Mouse (Mus musculus): ENCODE results near the gene Cyp2f2. TPM values are rescaled to one million over a fixed set of nuclear protein-coding genes. Genes with fewer than 3 reads are reported as not detected.

The Cyp2f2 gene
- polyA plus RNA-seq, 1 experiment from 2014 or later, result 91.6 TPM

DNA sequence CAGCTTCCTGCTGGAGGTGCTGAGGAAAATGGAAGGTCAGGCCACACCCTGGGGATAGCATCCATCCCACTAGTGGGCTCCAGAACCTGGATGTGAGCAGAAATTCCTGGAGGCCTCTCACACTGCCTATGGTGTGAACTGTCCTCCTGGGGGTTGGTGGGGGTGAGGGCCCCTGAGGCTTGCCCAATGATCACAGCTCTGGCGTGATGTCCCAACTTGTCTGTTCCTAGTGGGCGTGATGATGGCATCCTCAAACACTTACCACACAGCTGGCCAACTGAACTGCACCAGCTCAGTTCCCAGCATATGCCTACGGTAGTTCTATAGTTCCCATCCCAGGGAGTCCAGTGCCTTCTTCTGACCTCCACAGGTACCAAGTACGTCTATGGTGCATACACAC lies 5.3 kb downstream of the Cyp2f2 start:
- Histone ChIP-seq H3K9ac (no peak overlapping the region), H3K36me3 (no peaks in the 10 kb centered on the region), H3K4me3 (replicated peaks) (no peak overlapping the region), H3K9me3 (no peaks in the 10 kb centered on the region), H3K27ac (no peak overlapping the region), H3K4me2 (no peak overlapping the region), H3K4me1 (no peaks in the 10 kb centered on the region), H3K27me3 (replicated peaks) (no peaks in the 10 kb centered on the region)
- WGBS, result 85% methylated on average over 4 of the region's 4 CpGs
- no peak for ATAC-seq (ENCODE audit: insufficient read depth, low FRiP score, low read depth)

DNA sequence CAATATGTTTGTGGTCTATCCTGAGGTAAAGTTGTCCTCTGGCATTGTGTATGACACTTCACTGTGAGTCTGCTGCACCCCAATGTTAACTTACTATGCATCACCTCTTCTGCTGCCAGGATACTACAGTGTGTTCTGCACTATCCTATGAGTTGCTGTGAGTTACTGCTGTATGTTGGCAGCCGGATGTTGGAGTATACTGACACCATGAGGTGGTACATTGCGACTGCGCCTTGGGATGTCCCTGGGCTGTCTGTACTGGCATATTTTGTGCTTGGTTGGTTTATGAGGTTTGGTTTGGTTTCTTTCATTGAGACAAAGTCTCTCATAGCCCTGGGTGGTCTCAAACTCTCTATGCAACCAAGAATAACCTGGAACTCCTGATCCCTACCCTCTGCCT lies 8.5 kb downstream of the Cyp2f2 start:
- Histone ChIP-seq H3K4me2 (no peak overlapping the region), H3K27me3 (replicated peaks) (no peaks in the 10 kb centered on the region), H3K4me1 (0 out of 2 replicates have a peak, but pooled peaks cover 5% of the 10 kb centered on the region), H3K9ac (no peak overlapping the region), H3K36me3 (no peaks in the 10 kb centered on the region), H3K27ac (no peak overlapping the region), H3K9me3 (no peaks in the 10 kb centered on the region), H3K4me3 (replicated peaks) (no peak overlapping the region)
- WGBS, result 55% methylated on average over 3 of the region's 3 CpGs
- ATAC-seq (ENCODE audit: insufficient read depth, low FRiP score, low read depth), result peak; percentile 44; the same call in 1 of the 2 replicates

DNA sequence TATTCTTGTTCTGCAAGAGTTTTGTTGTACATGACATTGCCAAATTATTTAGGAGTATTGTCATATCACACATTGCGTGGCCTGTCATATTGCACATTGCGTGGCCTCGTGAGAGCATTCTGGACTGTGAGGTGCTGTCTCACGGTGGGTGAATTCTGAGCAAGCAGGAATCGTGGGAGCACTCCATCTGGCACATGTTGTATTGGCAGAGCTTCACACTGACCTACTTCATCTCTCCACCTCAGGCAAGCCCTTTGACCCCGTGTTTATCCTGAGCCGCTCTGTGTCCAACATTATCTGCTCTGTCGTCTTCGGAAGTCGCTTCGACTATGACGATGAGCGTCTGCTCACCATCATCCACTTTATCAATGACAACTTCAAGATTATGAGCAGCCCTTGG lies 9.2 kb downstream of the Cyp2f2 start:
- Histone ChIP-seq H3K9me3 (no peaks in the 10 kb centered on the region), H3K36me3 (no peaks in the 10 kb centered on the region), H3K9ac (no peak overlapping the region), H3K4me2 (no peak overlapping the region), H3K4me1 (0 out of 2 replicates have a peak, but pooled peaks cover 6% of the 10 kb centered on the region), H3K27me3 (replicated peaks) (no peaks in the 10 kb centered on the region), H3K27ac (no peak overlapping the region), H3K4me3 (replicated peaks) (no peak overlapping the region)
- no peak for ATAC-seq (ENCODE audit: insufficient read depth, low FRiP score, low read depth)
- WGBS, result 63% methylated on average over 13 of the region's 13 CpGs

DNA sequence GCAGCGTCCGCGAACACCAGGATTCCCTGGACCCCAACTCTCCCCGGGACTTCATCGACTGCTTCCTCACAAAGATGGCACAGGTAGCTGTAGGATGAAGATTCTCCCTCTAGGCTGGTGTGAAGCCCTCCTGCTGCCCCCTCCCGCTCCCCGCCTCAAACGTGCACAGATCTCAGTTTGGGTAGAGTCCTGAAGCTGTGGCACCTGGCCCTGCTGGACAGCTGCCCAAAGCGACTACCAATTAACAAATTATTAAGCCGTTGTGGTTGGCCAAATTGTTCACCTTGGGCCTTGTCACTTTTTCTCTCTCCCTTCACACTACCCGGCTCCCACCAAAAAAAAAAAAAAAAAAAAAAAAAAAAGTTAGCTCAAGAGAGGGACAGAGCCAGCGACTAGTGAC lies 10.1 kb downstream of the Cyp2f2 start:
- no peak for ATAC-seq (ENCODE audit: insufficient read depth, low FRiP score, low read depth)
- WGBS, result 85% methylated on average over 12 of the region's 12 CpGs

DNA sequence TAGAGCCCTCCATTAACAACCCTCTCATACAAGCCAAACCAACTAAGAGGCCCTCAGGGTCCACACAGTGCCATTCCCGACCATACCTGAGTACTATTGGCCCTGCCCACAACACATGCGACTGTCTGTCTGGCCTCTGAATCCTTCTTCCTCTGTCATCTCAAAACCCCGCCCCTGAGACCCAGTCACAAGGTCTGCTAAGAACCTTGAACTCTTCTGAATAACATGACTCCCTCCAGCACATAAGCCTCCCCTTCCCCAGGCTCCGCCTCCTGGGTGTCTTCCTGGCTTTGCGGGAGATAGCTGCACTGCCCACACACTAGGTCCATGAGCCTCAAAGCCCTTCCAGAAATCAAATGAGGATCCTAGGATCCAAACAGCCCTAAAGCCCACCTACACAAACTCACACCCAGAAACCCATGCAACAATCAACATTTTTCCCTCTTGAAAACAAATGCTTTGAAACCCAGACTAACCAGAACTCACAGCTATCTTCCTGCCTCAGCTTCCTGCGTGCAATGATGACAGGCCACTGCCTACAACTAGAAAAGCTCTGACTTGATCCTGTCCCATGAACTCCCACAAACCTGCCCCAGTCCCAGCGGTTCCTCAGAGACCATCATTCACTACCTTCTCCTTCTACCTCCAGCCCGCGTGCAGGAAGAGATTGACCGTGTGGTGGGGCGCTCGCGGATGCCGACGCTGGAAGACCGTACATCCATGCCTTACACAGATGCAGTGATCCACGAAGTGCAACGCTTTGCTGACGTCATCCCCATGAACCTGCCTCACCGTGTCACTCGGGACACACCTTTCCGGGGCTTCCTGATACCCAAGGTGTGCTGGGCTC lies 11.0 kb downstream of the Cyp2f2 start:
- ATAC-seq (ENCODE audit: insufficient read depth, low FRiP score, low read depth), result no peak
- no peak overlapping the region for H3K27ac ChIP-seq
- no peak overlapping the region for H3K4me3 ChIP-seq (replicated peaks)
- H3K9ac ChIP-seq, result no peak overlapping the region
- H3K9me3 ChIP-seq, result no peaks in the 10 kb centered on the region
- no peaks in the 10 kb centered on the region for H3K27me3 ChIP-seq (replicated peaks)
- 0 out of 2 replicates have a peak, but pooled peaks cover 6% of the 10 kb centered on the region for H3K4me1 ChIP-seq
- H3K4me2 ChIP-seq, result no peak overlapping the region
- H3K36me3 ChIP-seq, result no peaks in the 10 kb centered on the region
- 89% methylated on average over 22 of the region's 22 CpGs for WGBS

More for the DNA sequence above, 10.1 kb downstream of the Cyp2f2 start:
- Histone ChIP-seq H3K36me3 (no peaks in the 10 kb centered on the region), H3K27ac (no peak overlapping the region), H3K9me3 (no peaks in the 10 kb centered on the region), H3K4me2 (no peak overlapping the region), H3K4me3 (replicated peaks) (no peak overlapping the region), H3K9ac (no peak overlapping the region), H3K27me3 (replicated peaks) (no peaks in the 10 kb centered on the region), H3K4me1 (0 out of 2 replicates have a peak, but pooled peaks cover 6% of the 10 kb centered on the region)

DNA sequence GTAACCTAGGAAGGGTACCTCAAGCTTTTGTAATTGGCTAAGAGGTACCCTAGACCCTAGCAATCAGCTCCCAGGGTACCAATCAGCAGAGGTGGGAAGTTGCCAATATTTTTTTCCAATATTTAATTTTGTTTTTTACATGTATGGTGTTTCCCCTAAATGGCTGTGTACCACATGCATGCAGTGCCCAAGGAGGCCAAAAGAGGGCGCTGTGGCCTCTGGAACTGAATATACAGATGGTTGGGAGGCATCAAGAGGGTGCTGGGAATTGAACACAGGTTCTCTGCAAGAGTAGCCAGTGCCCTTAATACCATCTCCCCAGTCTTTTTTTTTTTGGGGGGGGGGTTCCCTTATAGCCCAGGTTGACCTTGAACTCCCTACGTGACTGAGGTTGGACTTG lies 11.7 kb downstream of the Cyp2f2 start:
- no peaks in the 10 kb centered on the region for H3K27me3 ChIP-seq (replicated peaks)
- 63% methylated on average over 2 of the region's 2 CpGs for WGBS
- H3K27ac ChIP-seq, result no peak overlapping the region
- H3K9me3 ChIP-seq, result no peaks in the 10 kb centered on the region
- H3K4me2 ChIP-seq, result no peak overlapping the region
- no peak for ATAC-seq (ENCODE audit: insufficient read depth, low FRiP score, low read depth)
- no peaks in the 10 kb centered on the region for H3K36me3 ChIP-seq
- H3K4me3 ChIP-seq (replicated peaks), result no peak overlapping the region
- H3K4me1 ChIP-seq, result 0 out of 2 replicates have a peak, but pooled peaks cover 6% of the 10 kb centered on the region
- H3K9ac ChIP-seq, result no peak overlapping the region

DNA sequence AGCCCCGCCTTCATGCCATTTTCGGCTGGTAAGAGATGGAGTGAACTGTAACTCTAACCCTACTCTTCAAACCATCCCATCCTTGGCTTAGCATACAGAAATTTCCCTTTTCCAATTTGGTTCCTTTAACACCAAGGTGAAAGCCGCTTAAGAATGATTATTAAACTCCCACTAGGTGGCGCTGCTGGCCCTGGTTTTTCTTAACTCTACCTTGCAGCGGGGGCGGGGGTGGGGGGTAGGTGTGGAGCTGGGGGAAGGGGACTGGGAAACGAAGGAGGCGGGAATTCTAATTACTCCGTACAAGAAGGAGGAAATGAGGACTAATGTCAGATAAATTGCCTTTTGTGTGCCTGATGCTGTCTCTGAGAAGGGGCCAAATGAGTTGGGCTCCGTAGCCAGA lies 12.9 kb downstream of the Cyp2f2 start:
- H3K9ac ChIP-seq, result no peak overlapping the region
- WGBS, result 10% methylated on average over 10 of the region's 10 CpGs
- no peak overlapping the region for H3K4me3 ChIP-seq (replicated peaks)
- no peaks in the 10 kb centered on the region for H3K9me3 ChIP-seq
- no peak overlapping the region for H3K4me2 ChIP-seq
- no peaks in the 10 kb centered on the region for H3K27me3 ChIP-seq (replicated peaks)
- 0 out of 2 replicates have a peak, but pooled peaks cover 6% of the 10 kb centered on the region for H3K4me1 ChIP-seq
- H3K27ac ChIP-seq, result no peak overlapping the region
- ATAC-seq (ENCODE audit: insufficient read depth, low FRiP score, low read depth), result no peak
- no peaks in the 10 kb centered on the region for H3K36me3 ChIP-seq

DNA sequence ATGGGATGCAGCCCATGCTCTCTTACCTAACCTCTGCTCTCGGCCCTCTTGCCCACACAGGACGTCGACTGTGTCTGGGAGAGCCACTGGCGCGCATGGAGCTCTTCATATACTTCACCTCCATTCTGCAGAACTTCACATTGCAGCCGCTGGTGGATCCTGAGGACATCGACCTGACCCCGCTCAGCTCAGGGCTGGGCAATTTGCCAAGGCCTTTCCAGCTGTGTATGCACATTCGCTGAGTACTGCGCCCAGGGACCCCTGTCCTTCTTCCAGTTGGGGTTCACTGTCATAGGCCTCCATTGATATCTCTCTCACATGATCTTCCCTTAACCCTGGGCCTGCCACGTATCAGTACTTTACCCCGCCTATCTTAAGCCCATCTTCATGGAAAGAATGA lies 13.4 kb downstream of the Cyp2f2 start:
- H3K4me2 ChIP-seq, result no peak overlapping the region
- H3K27ac ChIP-seq, result no peak overlapping the region
- no peaks in the 10 kb centered on the region for H3K27me3 ChIP-seq (replicated peaks)
- 0 out of 2 replicates have a peak, but pooled peaks cover 6% of the 10 kb centered on the region for H3K4me1 ChIP-seq
- 46% methylated on average over 12 of the region's 12 CpGs for WGBS
- no peak overlapping the region for H3K4me3 ChIP-seq (replicated peaks)
- H3K9me3 ChIP-seq, result no peaks in the 10 kb centered on the region
- H3K36me3 ChIP-seq, result no peaks in the 10 kb centered on the region
- ATAC-seq (ENCODE audit: insufficient read depth, low FRiP score, low read depth), result 0 out of 2 replicates have a peak, but pooled peaks have one; percentile 25
- H3K9ac ChIP-seq, result no peak overlapping the region

DNA sequence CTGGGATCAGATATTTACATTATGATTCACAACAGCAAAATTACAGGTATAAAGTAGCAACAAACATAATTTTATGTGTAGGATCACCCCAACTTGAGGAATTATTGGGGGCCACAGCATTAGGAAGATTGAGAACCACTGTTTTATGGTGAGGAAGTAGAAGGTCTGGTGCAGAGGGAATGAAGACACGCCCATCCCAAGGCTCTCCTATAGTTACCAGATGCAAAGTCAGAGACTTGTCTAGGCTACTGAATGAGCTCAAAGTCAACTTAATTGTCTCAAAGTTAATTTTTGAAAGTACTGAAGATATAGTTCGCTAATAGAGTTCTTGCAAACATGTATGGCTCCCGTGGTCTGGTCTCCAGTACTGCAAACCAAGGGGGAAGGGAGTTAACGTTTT lies 14.0 kb downstream of the Cyp2f2 start:
- Histone ChIP-seq H3K27me3 (replicated peaks) (no peaks in the 10 kb centered on the region), H3K4me3 (replicated peaks) (no peak overlapping the region), H3K4me1 (0 out of 2 replicates have a peak, but pooled peaks cover 6% of the 10 kb centered on the region), H3K9ac (no peak overlapping the region), H3K27ac (no peak overlapping the region), H3K4me2 (no peak overlapping the region), H3K36me3 (no peaks in the 10 kb centered on the region), H3K9me3 (no peaks in the 10 kb centered on the region)
- 72% methylated on average over 4 of the region's 4 CpGs for WGBS
- ATAC-seq (ENCODE audit: insufficient read depth, low FRiP score, low read depth), result no peak

DNA sequence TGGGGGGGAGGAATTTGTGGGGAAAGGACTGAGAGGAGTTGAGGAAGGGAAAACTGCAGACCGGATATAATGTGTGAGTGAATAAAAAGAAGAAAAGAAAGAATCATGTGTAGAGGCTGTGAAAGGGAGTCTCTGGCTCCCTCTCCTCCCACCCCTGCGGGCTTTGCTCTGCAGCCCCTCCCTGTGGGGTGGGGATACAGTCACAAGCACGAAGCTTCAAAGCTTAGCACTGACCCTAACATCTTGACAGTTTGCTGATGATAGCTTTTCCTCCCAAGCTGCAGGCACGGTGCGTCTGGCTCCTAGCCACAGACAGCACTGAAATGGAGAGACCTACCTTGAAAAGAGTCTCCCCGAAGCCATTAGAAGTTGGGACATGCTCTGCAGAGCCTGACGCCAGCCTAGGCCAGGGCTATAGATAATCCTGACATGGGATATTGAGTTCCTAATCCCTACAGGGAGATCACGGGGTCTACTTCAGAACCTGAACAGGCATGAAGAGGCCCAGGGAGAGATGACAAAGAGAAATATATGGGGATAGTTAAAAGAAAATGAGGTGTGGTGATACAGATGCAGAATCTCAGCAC lies 16.8 kb downstream of the Cyp2f2 start:
- no peaks in the 10 kb centered on the region for H3K36me3 ChIP-seq
- H3K4me1 ChIP-seq, result 0 out of 2 replicates have a peak, but pooled peaks cover 6% of the 10 kb centered on the region
- no peaks in the 10 kb centered on the region for H3K27me3 ChIP-seq (replicated peaks)
- H3K9ac ChIP-seq, result no peak overlapping the region
- no peak overlapping the region for H3K4me3 ChIP-seq (replicated peaks)
- 39% methylated on average over 8 of the region's 8 CpGs for WGBS
- no peak for ATAC-seq (ENCODE audit: insufficient read depth, low FRiP score, low read depth)
- no peak overlapping the region for H3K4me2 ChIP-seq
- peak overlapping the region; percentile 16; the same call in 1 of the 2 replicates for H3K27ac ChIP-seq
- H3K9me3 ChIP-seq, result no peaks in the 10 kb centered on the region

DNA sequence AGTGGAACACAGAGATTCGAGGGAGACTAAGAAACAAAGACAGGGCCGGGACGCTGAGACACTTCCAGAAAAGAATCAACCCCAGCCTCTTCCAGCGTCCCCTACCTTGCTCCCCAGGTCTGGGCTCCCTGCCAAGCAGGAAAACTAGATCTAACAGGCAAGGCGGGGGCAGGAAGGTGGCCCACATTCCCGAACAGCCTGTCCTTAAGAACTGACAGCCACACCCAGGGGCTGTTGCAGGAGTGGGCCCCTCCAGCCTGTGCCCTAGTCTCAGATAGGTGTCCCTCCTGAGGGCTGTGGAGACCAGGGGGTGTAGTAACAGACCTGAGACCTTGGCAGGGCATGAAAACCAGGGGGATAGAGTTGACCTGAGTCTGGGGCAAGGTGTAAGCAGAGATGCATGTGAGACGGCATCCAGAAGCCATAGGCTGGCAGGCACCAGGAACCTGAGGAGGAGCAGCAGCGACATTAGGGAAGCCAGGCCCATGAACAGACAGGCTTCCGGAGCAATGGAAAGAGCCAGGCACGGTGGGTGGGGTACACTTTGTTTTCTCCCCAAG lies 33.6 kb downstream of the Cyp2f2 start, which contains the start of gene Cyp2t4:
Gene Cyp2t4 (plus strand): TSS at position 510 of the 560 bp plus-strand sequence.
- 51% methylated on average over 10 of the region's 10 CpGs for WGBS
- Histone ChIP-seq H3K4me1 (peaks cover 4% of the 10 kb centered on the region; the same call in 1 of the 2 replicates), H3K27ac (peak within 1 kb of the TSS; percentile 69), H3K9ac (no peak within 1 kb of the TSS), H3K9me3 (no peaks in the 10 kb centered on the region), H3K4me3 (replicated peaks) (no peak within 1 kb of the TSS), H3K36me3 (peaks cover 6% of the 10 kb centered on the region), H3K4me2 (peak within 1 kb of the TSS; percentile 23; the same call in 1 of the 2 replicates), H3K27me3 (replicated peaks) (no peaks in the 10 kb centered on the region)
- ATAC-seq (ENCODE audit: insufficient read depth, low FRiP score, low read depth), result peak; percentile 78

DNA sequence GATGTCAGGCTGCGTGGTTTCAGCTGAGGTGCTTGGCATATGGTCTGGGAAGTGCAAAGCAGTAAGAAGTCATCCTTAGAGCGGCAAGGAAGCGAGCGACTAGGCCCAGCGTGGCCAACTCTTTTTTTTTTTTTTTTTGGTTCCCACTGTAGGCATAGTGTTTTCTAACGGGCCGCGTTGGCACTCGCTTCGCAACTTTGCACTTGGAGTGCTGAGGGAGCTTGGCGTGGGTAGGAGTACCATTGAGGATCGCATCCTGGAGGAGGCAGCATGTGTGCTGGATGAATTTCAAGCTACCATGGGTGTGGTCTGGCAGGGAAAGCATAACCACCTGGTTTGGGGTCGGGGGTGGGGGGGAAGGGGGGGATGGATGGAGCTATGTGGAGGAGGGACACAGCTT lies 36.3 kb downstream of the Cyp2f2 start:
- Histone ChIP-seq H3K36me3 (peaks cover 19% of the 10 kb centered on the region), H3K9ac (no peak overlapping the region), H3K4me2 (no peak overlapping the region), H3K9me3 (no peaks in the 10 kb centered on the region), H3K27ac (no peak overlapping the region), H3K4me3 (replicated peaks) (no peak overlapping the region), H3K4me1 (peaks cover 15% of the 10 kb centered on the region), H3K27me3 (replicated peaks) (no peaks in the 10 kb centered on the region)
- 75% methylated on average over 13 of the region's 13 CpGs for WGBS
- ATAC-seq (ENCODE audit: insufficient read depth, low FRiP score, low read depth), result no peak

Measured in stomach, embryonic 15.5 days (tissue).